Comparison of ENCODE assay signal across 7 mouse cellular contexts in genomic region chr13:48782727-48783725, GRCm38 (mm10).
A peak's percentile ranks its signal among the peaks of the same experiment; 100 is the strongest.
DNase-seq lines count a peak whose midpoint lies in the region; ATAC-seq and TF ChIP-seq lines count a peak whose summit lies in the region.

No protein-coding gene starts in this region.

- 24% methylated on average over 27 of the region's 27 CpGs for WGBS in intestine, postnatal 0 days
- 35% methylated on average over 27 of the region's 27 CpGs for WGBS in liver, embryonic 16.5 days (ENCODE audit: insufficient replicate concordance)
- 59% methylated on average over 27 of the region's 27 CpGs for WGBS in thymus, adult 2 months

- no peak for TF ChIP-seq POLR2A in thymus, adult 2 months (IDR thresholded peaks at IDR 0.05; ENCODE audit: control insufficient read depth, extremely low read depth, insufficient read depth, low read length, poor library complexity)

- DNase-seq in ZHBTc4 (ENCODE audit: low read depth, low spot score) = peak; percentile 62
- peak; percentile 37 to 60 for DNase-seq in adrenal gland, postnatal 4 days (ENCODE audit: low spot score in 2 of 2)
- DNase-seq in skeletal muscle tissue, adult 2 months (ENCODE audit: low read depth, low spot score) = peak; percentile 30
- no peak for DNase-seq in thymus, adult 2 months

- H3K4me3 ChIP-seq in intestine, postnatal 0 days (ENCODE audit: low read depth, low read length) = no peak overlapping the region
- no peak overlapping the region for H3K4me3 ChIP-seq in liver, embryonic 16.5 days (ENCODE audit: low read depth, low read length)
- H3K4me3 ChIP-seq in thymus, adult 2 months (ENCODE audit: control insufficient read depth, insufficient read depth, low read length) = no peak overlapping the region

- no peaks in the 10 kb centered on the region for H3K9me3 ChIP-seq in intestine, postnatal 0 days (ENCODE audit: control insufficient read depth)
- H3K9me3 ChIP-seq in liver, embryonic 16.5 days (replicated peaks; ENCODE audit: control insufficient read depth, low read length) = no peaks in the 10 kb centered on the region

- H3K27ac ChIP-seq in intestine, postnatal 0 days (ENCODE audit: low read depth, low read length) = no peak overlapping the region
- H3K27ac ChIP-seq in liver, embryonic 16.5 days (ENCODE audit: low read length) = no peak overlapping the region
- H3K27ac ChIP-seq in thymus, adult 2 months (ENCODE audit: control insufficient read depth, insufficient read depth, low read length) = no peak overlapping the region

- no peak for TF ChIP-seq CTCF in intestine, postnatal 0 days (IDR thresholded peaks at IDR 0.05; ENCODE audit: low read depth)
- TF ChIP-seq CTCF in thymus, adult 2 months (IDR thresholded peaks at IDR 0.05; ENCODE audit: borderline replicate concordance, control insufficient read depth, extremely low read depth, insufficient read depth, low read length, poor library complexity) = no peak

- H3K27me3 ChIP-seq in intestine, postnatal 0 days (replicated peaks; ENCODE audit: control insufficient read depth, insufficient read depth, low read length) = no peaks in the 10 kb centered on the region; the same call in 1 of the 2 replicates
- H3K27me3 ChIP-seq in liver, embryonic 16.5 days (ENCODE audit: control insufficient read depth, insufficient read depth, low read depth, low read length) = no peaks in the 10 kb centered on the region
- H3K27me3 ChIP-seq in thymus, adult 2 months (ENCODE audit: control insufficient read depth, insufficient read depth, low read length) = no peaks in the 10 kb centered on the region; the same call in 1 of the 2 replicates

- peak overlapping the region; percentile 48 for H3K4me2 ChIP-seq in intestine, postnatal 0 days (replicated peaks; ENCODE audit: low read depth)
- H3K4me2 ChIP-seq in liver, embryonic 16.5 days (ENCODE audit: low read depth, low read length) = no peak overlapping the region

- no peaks in the 10 kb centered on the region for H3K4me1 ChIP-seq in intestine, postnatal 0 days (replicated peaks; ENCODE audit: control insufficient read depth, insufficient read depth, low read length)
- H3K4me1 ChIP-seq in liver, embryonic 16.5 days (ENCODE audit: control insufficient read depth, low read depth, low read length) = no peaks in the 10 kb centered on the region
- no peaks in the 10 kb centered on the region for H3K4me1 ChIP-seq in thymus, adult 2 months (replicated peaks; ENCODE audit: control insufficient read depth, insufficient read depth, low read length)

- no peaks in the 10 kb centered on the region for H3K36me3 ChIP-seq in intestine, postnatal 0 days (ENCODE audit: control insufficient read depth, insufficient read depth)
- H3K36me3 ChIP-seq in liver, embryonic 16.5 days (ENCODE audit: control insufficient read depth, insufficient read depth) = no peaks in the 10 kb centered on the region
- H3K36me3 ChIP-seq in thymus, adult 2 months (ENCODE audit: control insufficient read depth, insufficient read depth, low read length) = no peaks in the 10 kb centered on the region

- peak; percentile 92 for ATAC-seq in intestine, postnatal 0 days
- ATAC-seq in liver, embryonic 16.5 days (ENCODE audit: low read depth) = peak; percentile 75
- no peak for ATAC-seq in frontal cortex, adult (ENCODE audit: low TSS enrichment)

- no peak overlapping the region for H3K9ac ChIP-seq in intestine, postnatal 0 days (ENCODE audit: low read depth, low read length)
- H3K9ac ChIP-seq in liver, embryonic 16.5 days (ENCODE audit: low read depth, low read length) = no peak overlapping the region
